Mouse (Mus musculus) testis, adult 2 months (tissue): ENCODE data around the gene Slc2a2. TPM values are rescaled to one million over a fixed set of nuclear protein-coding genes. Genes with fewer than 3 reads are reported as not detected.

ENCODE experiments used
- H3K27ac ChIP-seq: fragments of 200-500 bp; 2 replicates; pipeline ENCODE4 v1.5.1; 2012; ENCODE audit warnings: low read depth, low read length; ENCODE audit not compliant: control insufficient read depth, insufficient read depth
- H3K27me3 ChIP-seq: fragments of 200-500 bp; 2 replicates; pipeline ENCODE4 v1.6.1; 2012; ENCODE audit warnings: mild to moderate bottlenecking, low read length, moderate library complexity; ENCODE audit not compliant: control insufficient read depth, insufficient read depth
- H3K36me3 ChIP-seq: fragments of 200-500 bp; 2 replicates; pipeline ENCODE4 v1.6.1; 2012; ENCODE audit warnings: mild to moderate bottlenecking, low read length; ENCODE audit not compliant: control insufficient read depth, insufficient read depth
- H3K4me1 ChIP-seq: fragments of 200-500 bp; 2 replicates; pipeline ENCODE4 v1.6.1; 2012; ENCODE audit warnings: low read length; ENCODE audit not compliant: control insufficient read depth, insufficient read depth
- H3K4me3 ChIP-seq: fragments of 200-500 bp; 2 replicates; pipeline ENCODE4 v1.5.1; 2012; ENCODE audit warnings: low read depth, mild to moderate bottlenecking, low read length, moderate library complexity, mixed read lengths; ENCODE audit not compliant: control insufficient read depth
- CTCF ChIP-seq: fragments of 200-500 bp; IDR thresholded peaks from 2 replicates; pipeline ENCODE4 v1.5.1; 2012; ENCODE audit warnings: low read depth, mild to moderate bottlenecking, inconsistent platforms, low read length, moderate library complexity; ENCODE audit not compliant: control insufficient read depth, insufficient read depth, insufficient replicate concordance
- POLR2A ChIP-seq: fragments of 200-500 bp; IDR thresholded peaks from 2 replicates; pipeline ENCODE4 v1.6.1; 2012; ENCODE audit warnings: low read depth, mild to moderate bottlenecking, inconsistent platforms, low read length, moderate library complexity; ENCODE audit not compliant: control insufficient read depth
- polyA plus RNA-seq: library from polyadenylated mRNA; depleted of rRNA; stranded (reverse); fragments of >200 nt; gene quantifications from 2 replicates; pipeline ENCODE4 v1.2.3, GENCODE M21; 2012

Gene Slc2a2
- polyA plus RNA-seq, 1 experiment: 0.26 TPM

DNA sequence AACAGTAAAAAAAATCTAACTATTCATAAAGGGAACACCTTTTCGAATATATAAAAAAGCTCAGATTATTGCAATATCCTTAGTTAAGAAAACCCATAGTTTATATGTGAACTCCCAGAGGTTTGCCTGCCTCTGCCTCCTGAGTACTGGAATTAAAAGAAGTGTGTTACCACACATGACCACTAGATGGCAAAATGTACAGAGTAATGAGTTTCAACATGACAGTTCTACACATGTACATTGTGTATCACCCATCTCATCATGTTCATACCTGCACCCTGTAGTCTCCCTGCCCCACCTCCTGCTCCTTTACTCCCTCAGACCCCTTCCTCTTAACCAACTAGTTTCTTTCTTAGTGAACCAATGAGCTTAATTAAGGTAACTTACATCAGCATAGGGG lies 12.0 kb downstream of the Slc2a2 start:
- Histone ChIP-seq H3K27ac (no peak overlapping the region), H3K4me1 (no peaks in the 10 kb centered on the region), H3K27me3 (no peaks in the 10 kb centered on the region), H3K36me3 (no peaks in the 10 kb centered on the region), H3K4me3 (no peak overlapping the region)
- no peak; the same call in 1 of the 2 replicates for TF ChIP-seq CTCF
- TF ChIP-seq POLR2A: no peak

DNA sequence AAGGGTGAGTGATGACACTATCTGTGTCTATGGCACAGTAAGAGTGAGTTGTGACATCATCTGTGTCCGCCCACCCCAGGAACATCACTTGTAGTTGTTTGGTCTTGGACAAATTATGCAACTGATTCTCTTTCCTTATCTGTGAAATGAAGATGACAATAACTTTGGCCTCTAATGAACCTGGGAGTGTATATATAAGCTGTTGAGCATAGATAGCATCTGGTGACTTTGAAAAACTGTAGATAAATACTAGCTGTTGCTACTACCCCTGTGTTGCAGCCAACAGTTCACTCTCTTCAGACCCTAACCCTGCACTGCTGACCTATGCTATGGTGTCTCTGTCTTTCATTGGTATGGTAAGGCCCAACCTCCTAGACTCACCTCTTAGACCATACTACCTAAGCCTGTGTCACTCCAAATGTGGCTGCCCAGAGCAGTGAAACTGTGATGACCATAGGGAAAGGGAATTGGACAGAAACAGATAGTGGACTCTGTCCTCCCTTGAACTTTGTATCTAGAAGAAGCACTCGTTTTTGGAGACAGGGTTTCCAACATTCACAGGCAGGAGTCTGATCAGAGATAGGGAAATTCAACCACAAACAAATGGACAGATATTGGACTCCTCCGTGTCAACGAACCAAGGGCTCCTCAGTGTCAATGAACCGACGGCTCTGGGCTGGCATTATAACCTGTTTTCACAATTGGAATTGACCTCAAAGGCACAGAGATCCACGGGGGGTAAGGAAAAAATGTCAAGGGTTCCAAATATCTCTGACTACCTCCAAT lies 16.4 kb downstream of the Slc2a2 start:
- no peak for TF ChIP-seq POLR2A
- no peak for TF ChIP-seq CTCF
- Histone ChIP-seq H3K27ac (no peak overlapping the region), H3K4me1 (no peaks in the 10 kb centered on the region), H3K27me3 (no peaks in the 10 kb centered on the region), H3K36me3 (no peaks in the 10 kb centered on the region), H3K4me3 (no peak overlapping the region)

GRCm38 (mm10) chr3:28718521-28718920 lies 20.8 kb downstream of the Slc2a2 start:
- Histone ChIP-seq H3K27ac (no peak overlapping the region), H3K36me3 (no peaks in the 10 kb centered on the region), H3K4me1 (no peaks in the 10 kb centered on the region), H3K27me3 (no peaks in the 10 kb centered on the region), H3K4me3 (no peak overlapping the region)
- TF ChIP-seq CTCF (no peak), POLR2A (no peak)

DNA sequence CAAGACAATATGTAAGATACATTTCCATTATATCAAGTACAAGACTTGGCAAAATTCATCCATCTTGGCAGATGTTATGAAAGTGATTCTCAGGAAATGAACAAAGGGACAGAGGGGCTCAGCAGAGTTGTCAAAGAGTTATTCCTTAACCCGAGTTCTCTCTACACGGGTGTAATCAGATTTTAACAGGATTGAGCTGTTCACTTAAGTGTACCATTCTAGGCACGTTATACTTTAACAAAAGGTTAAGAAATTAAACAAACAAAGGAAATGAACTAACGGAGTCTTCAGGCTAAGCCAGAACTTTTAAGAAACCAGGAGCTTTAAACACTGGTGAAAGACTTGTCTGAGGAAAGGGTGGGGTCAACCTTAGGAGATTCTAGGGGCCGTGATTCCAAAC lies 23.5 kb downstream of the Slc2a2 start:
- Histone ChIP-seq H3K36me3 (no peaks in the 10 kb centered on the region), H3K27me3 (no peaks in the 10 kb centered on the region), H3K27ac (no peak overlapping the region), H3K4me3 (no peak overlapping the region), H3K4me1 (no peaks in the 10 kb centered on the region)
- TF ChIP-seq CTCF: no peak
- TF ChIP-seq POLR2A: no peak

DNA sequence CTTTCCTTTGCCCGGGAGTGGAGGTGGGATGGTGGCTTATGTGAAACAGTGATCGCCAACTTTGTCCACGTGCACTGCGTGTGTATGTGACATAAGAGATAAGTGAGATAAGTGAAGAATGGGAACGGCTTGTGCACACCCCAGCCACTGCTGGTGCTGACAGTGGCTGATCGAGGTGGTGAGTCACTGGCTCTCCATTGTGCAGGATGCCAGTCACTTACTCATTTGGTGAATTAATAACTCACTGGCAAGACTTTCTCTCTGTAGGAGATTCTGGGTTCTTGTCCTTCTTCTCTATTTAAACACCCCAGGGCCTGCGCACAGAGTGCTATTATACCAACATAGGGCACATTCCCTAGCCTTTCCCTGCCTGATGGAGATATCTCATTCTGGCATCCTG lies 24.1 kb downstream of the Slc2a2 start:
- Histone ChIP-seq H3K27me3 (no peaks in the 10 kb centered on the region), H3K36me3 (no peaks in the 10 kb centered on the region), H3K27ac (no peak overlapping the region), H3K4me3 (no peak overlapping the region), H3K4me1 (no peaks in the 10 kb centered on the region; the same call in 1 of the 2 replicates)
- no peak for TF ChIP-seq POLR2A
- no peak for TF ChIP-seq CTCF

DNA sequence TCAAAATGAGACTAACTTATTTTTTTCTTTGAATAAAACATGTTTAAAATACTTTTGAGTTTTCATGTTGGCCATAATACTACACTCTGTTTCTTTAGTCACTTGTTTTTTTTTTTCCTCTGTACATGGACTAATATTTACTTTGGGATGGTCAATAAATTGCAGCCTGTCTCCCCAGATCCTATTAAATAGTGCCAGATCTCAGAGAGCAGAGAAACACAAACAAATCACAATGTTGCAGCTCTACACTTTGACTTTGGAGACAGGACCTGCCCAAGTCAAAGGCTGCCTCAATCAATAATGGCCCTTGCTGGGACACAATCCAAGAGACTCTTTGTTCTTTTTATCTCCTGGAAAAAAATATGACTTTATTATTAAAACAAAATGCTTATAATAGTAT lies 24.8 kb downstream of the Slc2a2 start:
- Histone ChIP-seq H3K4me1 (peaks cover 4% of the 10 kb centered on the region), H3K36me3 (no peaks in the 10 kb centered on the region)
- no peak for TF ChIP-seq CTCF
- TF ChIP-seq POLR2A: no peak

DNA sequence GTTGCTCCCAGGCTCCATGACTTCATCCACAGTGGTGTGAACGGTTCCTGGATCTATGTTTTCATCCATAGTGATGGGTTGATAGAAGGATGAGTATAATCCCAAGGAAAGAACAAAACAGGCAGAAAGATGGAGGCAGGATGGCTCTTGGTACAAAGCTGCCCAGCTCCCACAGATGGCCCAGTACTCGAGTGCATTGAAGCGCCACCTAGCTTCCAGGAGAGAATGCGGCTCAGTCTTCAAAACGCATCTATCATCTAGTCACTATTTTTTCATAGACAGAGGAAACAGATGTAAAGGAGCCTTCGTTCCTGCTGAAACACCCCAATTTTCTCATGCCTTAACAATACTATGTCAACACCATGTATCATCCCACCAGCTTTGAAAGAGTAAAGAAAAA lies 25.8 kb downstream of the Slc2a2 start:
- Histone ChIP-seq H3K4me1 (peaks cover 4% of the 10 kb centered on the region), H3K36me3 (no peaks in the 10 kb centered on the region), H3K27me3 (no peaks in the 10 kb centered on the region), H3K27ac (no peak overlapping the region), H3K4me3 (no peak overlapping the region)
- TF ChIP-seq POLR2A (no peak), CTCF (no peak; the same call in 1 of the 2 replicates)

More for the DNA sequence above, 24.8 kb downstream of the Slc2a2 start:
- H3K4me3 ChIP-seq: no peak overlapping the region
- H3K27ac ChIP-seq: no peak overlapping the region
- H3K27me3 ChIP-seq: no peaks in the 10 kb centered on the region

DNA sequence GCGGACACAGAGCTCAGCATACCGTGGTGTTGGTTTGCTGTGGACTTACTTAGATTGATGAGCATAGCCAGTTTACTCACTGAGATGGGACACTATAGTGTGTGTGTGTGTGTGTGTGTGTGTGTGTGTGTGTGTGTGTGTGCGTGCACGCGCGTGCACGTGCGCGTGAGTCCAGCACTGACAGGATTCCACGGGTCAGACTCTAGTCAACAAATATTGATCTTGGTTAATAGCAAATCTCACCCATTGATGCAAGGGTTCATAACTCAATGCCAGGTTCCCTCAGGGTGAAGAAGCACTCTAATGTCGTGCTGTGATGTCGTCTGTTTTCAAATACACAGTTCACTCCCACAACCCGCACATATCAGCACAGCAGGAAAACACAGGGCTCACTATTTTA lies 27.5 kb downstream of the Slc2a2 start:
- Histone ChIP-seq H3K36me3 (no peaks in the 10 kb centered on the region), H3K27me3 (no peaks in the 10 kb centered on the region), H3K4me1 (peaks cover 4% of the 10 kb centered on the region), H3K4me3 (no peak overlapping the region), H3K27ac (no peak overlapping the region)
- TF ChIP-seq CTCF (no peak), POLR2A (no peak)
